Mouse (Mus musculus): ENCODE measurements around the gene Padi1. TPM values are rescaled to one million over a fixed set of nuclear protein-coding genes. Genes with fewer than 3 reads are reported as not detected.
A peak's percentile ranks its signal among the peaks of the same experiment; 100 is the strongest.

Gene Padi1
- polyA plus RNA-seq, 1 experiment from 2014 or later = 0.19 TPM

GRCm38 (mm10) chr4:140775876-140776275 lies 69.7 kb downstream of the Padi1 start:
- 0 out of 2 replicates have a peak, but pooled peaks cover 9% of the 10 kb centered on the region for H3K4me1 ChIP-seq
- H3K27me3 ChIP-seq = no peaks in the 10 kb centered on the region
- no peak overlapping the region for H3K4me3 ChIP-seq
- no peak overlapping the region for H3K4me2 ChIP-seq (replicated peaks)
- no peaks in the 10 kb centered on the region for H3K36me3 ChIP-seq
- 87% methylated on average over 10 of the region's 10 CpGs for WGBS
- ATAC-seq (ENCODE audit: low FRiP score) = no peak
- no peaks in the 10 kb centered on the region for H3K9me3 ChIP-seq (replicated peaks)
- no peak overlapping the region for H3K9ac ChIP-seq
- H3K27ac ChIP-seq = no peak overlapping the region

GRCm38 (mm10) chr4:140774893-140775292 lies 70.7 kb downstream of the Padi1 start:
- Histone ChIP-seq H3K4me2 (replicated peaks) (no peak overlapping the region), H3K9me3 (replicated peaks) (no peaks in the 10 kb centered on the region), H3K27ac (no peak overlapping the region), H3K27me3 (no peaks in the 10 kb centered on the region), H3K36me3 (no peaks in the 10 kb centered on the region), H3K9ac (no peak overlapping the region), H3K4me1 (peaks cover 14% of the 10 kb centered on the region; the same call in 1 of the 2 replicates), H3K4me3 (no peak overlapping the region)
- no peak for ATAC-seq (ENCODE audit: low FRiP score)
- WGBS = 81% methylated on average over 9 of the region's 9 CpGs

- no peak within 1 kb of the TSS for H3K4me3 ChIP-seq
- H3K4me1 ChIP-seq = peaks cover 7% of the 10 kb centered on the region; the same call in 1 of the 2 replicates
- no peak within 1 kb of the TSS for H3K4me2 ChIP-seq (replicated peaks)
- no peak within 1 kb of the TSS for H3K27ac ChIP-seq
- no peak for ATAC-seq (ENCODE audit: low FRiP score)
- no peaks in the 10 kb centered on the region for H3K27me3 ChIP-seq
- no peaks in the 10 kb centered on the region for H3K9me3 ChIP-seq (replicated peaks)
- WGBS = 88% methylated on average over 21 of the region's 21 CpGs
- H3K9ac ChIP-seq = no peak within 1 kb of the TSS
- H3K36me3 ChIP-seq = no peaks in the 10 kb centered on the region
Observed at GRCm38 (mm10) chr4:140774025-140774800, 71.4 kb downstream of the Padi1 start, which contains the start of gene Padi4. TSS of gene Padi4 (minus strand) at chr4:140774236.

GRCm38 (mm10) chr4:140771091-140771490 lies 74.5 kb downstream of the Padi1 start:
- Histone ChIP-seq H3K4me1 (peaks cover 5% of the 10 kb centered on the region; the same call in 1 of the 2 replicates), H3K9ac (no peak overlapping the region), H3K36me3 (no peaks in the 10 kb centered on the region), H3K4me2 (replicated peaks) (no peak overlapping the region), H3K4me3 (no peak overlapping the region), H3K9me3 (replicated peaks) (no peaks in the 10 kb centered on the region), H3K27me3 (no peaks in the 10 kb centered on the region; the same call in 1 of the 2 replicates), H3K27ac (no peak overlapping the region)
- 54% methylated on average over 4 of the region's 4 CpGs for WGBS
- no peak for ATAC-seq (ENCODE audit: low FRiP score)

- peak overlapping the region; percentile 37 for H3K4me2 ChIP-seq (replicated peaks)
- no peak for ATAC-seq (ENCODE audit: low FRiP score)
- no peaks in the 10 kb centered on the region for H3K36me3 ChIP-seq
- no peaks in the 10 kb centered on the region for H3K9me3 ChIP-seq (replicated peaks)
- no peaks in the 10 kb centered on the region; the same call in 1 of the 2 replicates for H3K27me3 ChIP-seq
- 0 out of 2 replicates have a peak overlapping the region, but pooled peaks have one; percentile 4 for H3K4me3 ChIP-seq
- no peak overlapping the region for H3K27ac ChIP-seq
- H3K9ac ChIP-seq = no peak overlapping the region
- 13% methylated on average over 13 of the region's 13 CpGs for WGBS
- H3K4me1 ChIP-seq = peaks cover 5% of the 10 kb centered on the region; the same call in 1 of the 2 replicates
Observed at GRCm38 (mm10) chr4:140770433-140770832, 75.1 kb downstream of the Padi1 start.

- Histone ChIP-seq H3K27ac (no peak overlapping the region), H3K4me3 (no peak overlapping the region), H3K9me3 (replicated peaks) (no peaks in the 10 kb centered on the region), H3K27me3 (no peaks in the 10 kb centered on the region; the same call in 1 of the 2 replicates), H3K36me3 (no peaks in the 10 kb centered on the region), H3K9ac (no peak overlapping the region), H3K4me1 (peaks cover 5% of the 10 kb centered on the region; the same call in 1 of the 2 replicates), H3K4me2 (replicated peaks) (no peak overlapping the region)
- WGBS = 75% methylated on average over 5 of the region's 5 CpGs
- ATAC-seq (ENCODE audit: low FRiP score) = no peak
Observed at GRCm38 (mm10) chr4:140768973-140769372, 76.6 kb downstream of the Padi1 start.

- Histone ChIP-seq H3K27me3 (no peaks in the 10 kb centered on the region; the same call in 1 of the 2 replicates), H3K9ac (no peak overlapping the region), H3K4me3 (no peak overlapping the region), H3K9me3 (replicated peaks) (no peaks in the 10 kb centered on the region), H3K36me3 (no peaks in the 10 kb centered on the region), H3K4me1 (peaks cover 5% of the 10 kb centered on the region; the same call in 1 of the 2 replicates), H3K4me2 (replicated peaks) (no peak overlapping the region), H3K27ac (no peak overlapping the region)
- WGBS = 82% methylated on average over 3 of the region's 3 CpGs
- no peak for ATAC-seq (ENCODE audit: low FRiP score)
Observed at GRCm38 (mm10) chr4:140765936-140766335, 79.6 kb downstream of the Padi1 start.

GRCm38 (mm10) chr4:140763158-140763557 lies 82.4 kb downstream of the Padi1 start:
- Histone ChIP-seq H3K4me1 (peaks cover 2% of the 10 kb centered on the region), H3K27ac (no peak overlapping the region), H3K27me3 (no peaks in the 10 kb centered on the region; the same call in 1 of the 2 replicates), H3K9ac (no peak overlapping the region), H3K9me3 (replicated peaks) (no peaks in the 10 kb centered on the region), H3K4me3 (no peak overlapping the region), H3K36me3 (no peaks in the 10 kb centered on the region), H3K4me2 (replicated peaks) (no peak overlapping the region)
- no peak for ATAC-seq (ENCODE audit: low FRiP score)
- WGBS = 17% methylated on average over 9 of the region's 9 CpGs

Other genes starting within 250 kb of the Padi1 start
- 31.2 and 31.7 TPM in 2 replicates for gene Arhgef10l, start 179.8 kb downstream of the Padi1 start, polyA plus RNA-seq (2016; fragmentation: Nextera tagmentation; extraction: Ambion mirVana)
- 94.4 and 97.8 TPM in 2 replicates for gene Rcc2, start 145.2 kb downstream of the Padi1 start, polyA plus RNA-seq (2016; fragmentation: Nextera tagmentation; extraction: Ambion mirVana)
- gene Padi6, start 103.1 kb downstream of the Padi1 start, polyA plus RNA-seq (2016; fragmentation: Nextera tagmentation; extraction: Ambion mirVana) = 0.09 TPM in 1 of 2 replicates, not detected in the other
- gene Padi4, start 71.5 kb downstream of the Padi1 start, polyA plus RNA-seq (2016; fragmentation: Nextera tagmentation; extraction: Ambion mirVana) = 0.31 and 0.42 TPM in 2 replicates
- 0.06 TPM in 1 of 2 replicates, not detected in the other for gene Padi3, start 35.1 kb downstream of the Padi1 start, polyA plus RNA-seq (2016; fragmentation: Nextera tagmentation; extraction: Ambion mirVana)
- gene Padi2, start 60.6 kb upstream of the Padi1 start, polyA plus RNA-seq (2016; fragmentation: Nextera tagmentation; extraction: Ambion mirVana) = 2.6 and 3.7 TPM in 2 replicates
- 349 and 383 TPM in 2 replicates for gene Sdhb, start 115.4 kb upstream of the Padi1 start, polyA plus RNA-seq (2016; fragmentation: Nextera tagmentation; extraction: Ambion mirVana)
- gene Atp13a2, start 141.1 kb upstream of the Padi1 start, polyA plus RNA-seq (2016; fragmentation: Nextera tagmentation; extraction: Ambion mirVana) = 110 and 113 TPM in 2 replicates
- 344 and 345 TPM in 2 replicates for gene Mfap2, start 164.6 kb upstream of the Padi1 start, polyA plus RNA-seq (2016; fragmentation: Nextera tagmentation; extraction: Ambion mirVana)
- 13.2 and 14.1 TPM in 2 replicates for gene Crocc, start 214.8 kb upstream of the Padi1 start, polyA plus RNA-seq (2016; fragmentation: Nextera tagmentation; extraction: Ambion mirVana)
- gene Necap2, start 232.6 kb upstream of the Padi1 start, polyA plus RNA-seq (2016; fragmentation: Nextera tagmentation; extraction: Ambion mirVana) = 57.6 and 60.7 TPM in 2 replicates
- 0.13 TPM in 1 of 2 replicates, not detected in the other for gene Spata21, start 242.6 kb upstream of the Padi1 start, polyA plus RNA-seq (2016; fragmentation: Nextera tagmentation; extraction: Ambion mirVana)